Mouse (Mus musculus): Measurements from ENCODE around the gene Cdkn2d. TPM values are rescaled to one million over a fixed set of nuclear protein-coding genes. Genes with fewer than 3 reads are reported as not detected.

Cdkn2d gene
- polyA plus RNA-seq, 1 experiment from 2014 or later = 72.0 TPM

Other genes starting within 250 kb of the Cdkn2d start
- 2.4 TPM in 1 of 2 replicates, not detected in the other for gene Zglp1, start 224.3 kb downstream of the Cdkn2d start, polyA plus RNA-seq (2016; fragmentation: Nextera tagmentation; extraction: Ambion mirVana)
- gene Gm49373, start 218.3 kb downstream of the Cdkn2d start, polyA plus RNA-seq (2016; fragmentation: Nextera tagmentation; extraction: Ambion mirVana) = 1.3 TPM in 2 replicates
- gene Fdx1l, start 217.8 kb downstream of the Cdkn2d start, polyA plus RNA-seq (2016; fragmentation: Nextera tagmentation; extraction: Ambion mirVana) = 46.4 and 48.4 TPM in 2 replicates
- 1.6 and 2.5 TPM in 2 replicates for gene Gm38431, start 199.4 kb downstream of the Cdkn2d start, polyA plus RNA-seq (2016; fragmentation: Nextera tagmentation; extraction: Ambion mirVana)
- gene Raver1, start 199.4 kb downstream of the Cdkn2d start, polyA plus RNA-seq (2016; fragmentation: Nextera tagmentation; extraction: Ambion mirVana) = 58.8 and 66.9 TPM in 2 replicates
- gene Tyk2, start 160.2 kb downstream of the Cdkn2d start, polyA plus RNA-seq (2016; fragmentation: Nextera tagmentation; extraction: Ambion mirVana) = 16.3 and 18.1 TPM in 2 replicates
- gene Cdc37, start 141.4 kb downstream of the Cdkn2d start, polyA plus RNA-seq (2016; fragmentation: Nextera tagmentation; extraction: Ambion mirVana) = 271 and 274 TPM in 2 replicates
- gene Pde4a, start 125.7 kb downstream of the Cdkn2d start, polyA plus RNA-seq (2016; fragmentation: Nextera tagmentation; extraction: Ambion mirVana) = 11.4 and 11.7 TPM in 2 replicates
- gene Keap1, start 52.0 kb downstream of the Cdkn2d start, polyA plus RNA-seq (2016; fragmentation: Nextera tagmentation; extraction: Ambion mirVana) = 54.8 and 55.6 TPM in 2 replicates
- 1.5 and 1.9 TPM in 2 replicates for gene S1pr5, start 43.0 kb downstream of the Cdkn2d start, polyA plus RNA-seq (2016; fragmentation: Nextera tagmentation; extraction: Ambion mirVana)
- 43.4 and 46.8 TPM in 2 replicates for gene Atg4d, start 26.1 kb downstream of the Cdkn2d start, polyA plus RNA-seq (2016; fragmentation: Nextera tagmentation; extraction: Ambion mirVana)
- 18.1 and 23.6 TPM in 2 replicates for gene Kri1, start 3.4 kb downstream of the Cdkn2d start, polyA plus RNA-seq (2016; fragmentation: Nextera tagmentation; extraction: Ambion mirVana)
- 3.2 and 7.6 TPM in 2 replicates for gene Ap1m2, start 20.9 kb upstream of the Cdkn2d start, polyA plus RNA-seq (2016; fragmentation: Nextera tagmentation; extraction: Ambion mirVana)
- 86.8 and 93.2 TPM in 2 replicates for gene Slc44a2, start 29.3 kb upstream of the Cdkn2d start, polyA plus RNA-seq (2016; fragmentation: Nextera tagmentation; extraction: Ambion mirVana)
- 283 and 294 TPM in 2 replicates for gene Ilf3, start 76.5 kb upstream of the Cdkn2d start, polyA plus RNA-seq (2016; fragmentation: Nextera tagmentation; extraction: Ambion mirVana)
- gene Qtrt1, start 120.4 kb upstream of the Cdkn2d start, polyA plus RNA-seq (2016; fragmentation: Nextera tagmentation; extraction: Ambion mirVana) = 42.1 and 47.8 TPM in 2 replicates
- gene Dnm2, start 133.5 kb upstream of the Cdkn2d start, polyA plus RNA-seq (2016; fragmentation: Nextera tagmentation; extraction: Ambion mirVana) = 81.0 and 83.9 TPM in 2 replicates
- 80.4 and 81.9 TPM in 2 replicates for gene Tmed1, start 218.8 kb upstream of the Cdkn2d start, polyA plus RNA-seq (2016; fragmentation: Nextera tagmentation; extraction: Ambion mirVana)
- gene AB124611, start 234.8 kb upstream of the Cdkn2d start, polyA plus RNA-seq (2016; fragmentation: Nextera tagmentation; extraction: Ambion mirVana) = 3.7 and 6.0 TPM in 2 replicates

Data from hindbrain, embryonic 12.5 days (tissue).